Mouse (Mus musculus) cerebellum, adult 2 months (tissue): ENCODE results near the gene Dcaf8.

ENCODE experiments used
- CTCF ChIP-seq: fragments of 200-500 bp; IDR thresholded peaks from 2 replicates; pipeline ENCODE4 v1.5.1; 2011; ENCODE audit warnings: low read depth, mild to moderate bottlenecking, control low read depth, low read length, moderate library complexity, borderline replicate concordance; ENCODE audit not compliant: insufficient read depth
- POLR2A ChIP-seq: fragments of 200-500 bp; IDR thresholded peaks from 2 replicates; pipeline ENCODE4 v1.6.1; 2011; ENCODE audit warnings: low read length, control low read depth, borderline replicate concordance; ENCODE audit not compliant: insufficient read depth

- TF ChIP-seq POLR2A (no peak), CTCF (peak; percentile 34; the same call in 1 of the 2 replicates)
These were observed 38.8 kb downstream of the Dcaf8 start for GRCm38 (mm10) chr1:172186401-172187289.
